Mouse (Mus musculus) liver, embryonic 11.5 days (tissue): ENCODE measurements around the gene Zmiz1. TPM values are rescaled to one million over a fixed set of nuclear protein-coding genes. Genes with fewer than 3 reads are reported as not detected.

Experiments
- ATAC-seq: fragments of 200-750 bp; cut with Nextera tagmentation; replicated peaks from 2 replicates; pipeline ENCODE4 v1.8.0; 2017; ENCODE audit warnings: moderate number of reproducible peaks, mild to moderate bottlenecking, moderate TSS enrichment, moderate library complexity; ENCODE audit not compliant: low FRiP score
- DNase-seq: peaks from one replicate; pipeline ENCODE4 v3.0.0-alpha.2; 2017; ENCODE audit warnings: low spot score
- H3K27ac ChIP-seq: fragments of 300-500 bp; sonication (generic); 2 replicates; pipeline ENCODE4 v1.5.1; 2014; ENCODE audit warnings: mild to moderate bottlenecking, low read depth, low read length, control low read depth
- H3K27me3 ChIP-seq: fragments of 300-500 bp; sonication (generic); replicated peaks from 2 replicates; pipeline ENCODE4 v1.6.1; 2014; ENCODE audit warnings: low read length, mixed read lengths; ENCODE audit not compliant: control insufficient read depth, insufficient read depth
- H3K36me3 ChIP-seq: fragments of 300-500 bp; sonication (generic); 2 replicates; pipeline ENCODE4 v1.6.1; 2014; ENCODE audit warnings: mild to moderate bottlenecking, low read length, moderate library complexity, mixed read lengths; ENCODE audit not compliant: control insufficient read depth, insufficient read depth
- H3K4me1 ChIP-seq: fragments of 300-500 bp; sonication (generic); replicated peaks from 2 replicates; pipeline ENCODE4 v1.6.1; 2014; ENCODE audit warnings: low read length, mixed read lengths; ENCODE audit not compliant: control insufficient read depth, insufficient read depth
- H3K4me2 ChIP-seq: fragments of 300-500 bp; sonication (generic); 2 replicates; pipeline ENCODE4 v1.6.1; 2014; ENCODE audit warnings: mild to moderate bottlenecking, control low read depth, moderate library complexity
- H3K4me3 ChIP-seq: fragments of 300-500 bp; sonication (generic); 2 replicates; pipeline ENCODE4 v1.5.1; 2014; ENCODE audit warnings: low read depth, low read length, control low read depth
- H3K9ac ChIP-seq: fragments of 300-500 bp; sonication (generic); 2 replicates; pipeline ENCODE4 v1.6.1; 2014; ENCODE audit warnings: low read depth, low read length, control low read depth
- H3K9me3 ChIP-seq: fragments of 300-500 bp; sonication (generic); 2 replicates; pipeline ENCODE4 v1.6.1; 2016; ENCODE audit warnings: low read length, inconsistent platforms, mixed read lengths; ENCODE audit not compliant: control insufficient read depth
- WGBS: fragments of 180-500 bp; shearing (Covaris S2); extraction: QIAGEN DNeasy Blood & Tissue Kit; methylation state at CpG from one replicate; pipeline ENCODE4 v1.1.7; 2014; 5-methylcytosine and 5-hydroxymethylcytosine counted together
- polyA plus RNA-seq: library from polyadenylated mRNA; unstranded; fragments of >200 nt; fragmentation: Nextera tagmentation; extraction: Ambion mirVana; gene quantifications from 2 replicates; pipeline ENCODE4 v1.2.1, GENCODE M21; 2014

The Zmiz1 gene
- polyA plus RNA-seq, 1 experiment from 2014 or later = 31.0 TPM

DNA sequence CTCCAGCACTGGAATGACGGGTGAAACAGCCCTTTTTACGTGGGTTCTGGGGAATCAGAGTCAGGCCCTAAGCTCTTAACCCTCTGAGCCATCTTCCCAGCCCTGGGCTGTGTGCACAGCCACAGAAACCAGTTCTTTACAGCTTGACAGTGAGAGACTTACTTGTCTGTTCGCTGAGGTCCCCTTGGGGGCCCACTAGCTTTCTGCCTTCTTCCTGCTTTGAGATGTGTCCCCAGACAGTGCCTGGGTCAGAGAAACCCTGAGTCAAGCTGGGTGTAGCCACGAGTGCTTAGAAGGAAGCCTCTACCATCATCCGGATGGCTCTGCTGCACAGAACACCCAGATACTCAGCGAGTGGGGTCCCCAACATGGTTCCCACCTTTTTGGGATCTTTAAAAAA lies 15.7 kb downstream of the Zmiz1 start:
- Histone ChIP-seq H3K4me3 (no peak overlapping the region), H3K27me3 (no peaks in the 10 kb centered on the region), H3K27ac (no peak overlapping the region), H3K4me1 (peaks cover 91% of the 10 kb centered on the region), H3K36me3 (no peaks in the 10 kb centered on the region; the same call in 1 of the 2 replicates), H3K9me3 (no peaks in the 10 kb centered on the region), H3K9ac (no peak overlapping the region), H3K4me2 (no peak overlapping the region)
- 49% methylated on average over 6 of the region's 6 CpGs for WGBS
- ATAC-seq (no peak), DNase-seq (no peak)

DNA sequence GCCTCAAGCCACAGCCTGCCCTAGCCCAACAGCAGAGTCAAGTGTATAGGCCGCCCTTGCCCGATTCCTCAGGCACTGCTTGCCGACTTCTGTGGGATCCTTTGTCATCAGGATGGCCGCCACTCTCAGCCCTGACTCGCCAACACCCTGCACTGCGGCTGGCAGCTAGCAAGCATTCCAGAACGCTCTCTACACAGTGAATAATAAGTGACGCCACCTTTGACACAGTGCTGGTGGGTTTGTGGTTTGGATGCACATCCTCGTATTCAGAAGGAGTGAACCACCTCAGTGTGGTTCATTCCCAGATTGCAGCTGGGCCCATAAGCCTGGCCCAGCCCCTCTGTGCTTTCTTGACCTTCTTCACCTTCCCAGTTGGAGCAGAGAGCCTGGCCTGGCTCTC lies 17.1 kb downstream of the Zmiz1 start:
- no peak overlapping the region for H3K4me3 ChIP-seq
- no peak overlapping the region for H3K27ac ChIP-seq
- no peaks in the 10 kb centered on the region; the same call in 1 of the 2 replicates for H3K36me3 ChIP-seq
- H3K9me3 ChIP-seq = no peaks in the 10 kb centered on the region
- 78% methylated on average over 9 of the region's 9 CpGs for WGBS
- no peak overlapping the region for H3K9ac ChIP-seq
- peaks cover 91% of the 10 kb centered on the region for H3K4me1 ChIP-seq
- ATAC-seq (no peak), DNase-seq (no peak)
- H3K27me3 ChIP-seq = no peaks in the 10 kb centered on the region
- H3K4me2 ChIP-seq = no peak overlapping the region

DNA sequence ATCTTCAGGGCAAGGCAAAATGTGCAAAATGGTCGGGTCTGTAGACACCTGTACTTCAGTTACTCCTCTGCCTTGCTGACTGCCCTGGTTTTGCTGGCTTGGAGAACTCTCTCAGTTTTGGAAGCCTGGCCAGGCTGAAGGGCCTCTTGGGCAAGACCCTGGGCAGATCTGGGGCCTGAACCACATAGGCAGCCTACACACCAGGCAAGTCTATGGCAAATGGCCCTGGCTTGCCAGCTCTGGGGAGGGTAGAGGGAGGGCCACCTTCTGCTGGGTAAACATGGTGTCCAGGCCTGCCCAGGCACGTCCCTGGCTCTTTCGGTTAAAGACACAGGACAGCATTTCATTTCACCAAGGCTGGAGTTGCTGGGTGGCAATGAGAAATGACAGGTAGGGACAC lies 17.5 kb downstream of the Zmiz1 start:
- Histone ChIP-seq H3K36me3 (no peaks in the 10 kb centered on the region; the same call in 1 of the 2 replicates), H3K4me1 (peaks cover 91% of the 10 kb centered on the region), H3K9me3 (no peaks in the 10 kb centered on the region), H3K4me2 (no peak overlapping the region), H3K4me3 (no peak overlapping the region), H3K27ac (no peak overlapping the region), H3K9ac (no peak overlapping the region), H3K27me3 (no peaks in the 10 kb centered on the region)
- ATAC-seq (no peak), DNase-seq (no peak)
- WGBS = 65% methylated on average over 3 of the region's 3 CpGs

DNA sequence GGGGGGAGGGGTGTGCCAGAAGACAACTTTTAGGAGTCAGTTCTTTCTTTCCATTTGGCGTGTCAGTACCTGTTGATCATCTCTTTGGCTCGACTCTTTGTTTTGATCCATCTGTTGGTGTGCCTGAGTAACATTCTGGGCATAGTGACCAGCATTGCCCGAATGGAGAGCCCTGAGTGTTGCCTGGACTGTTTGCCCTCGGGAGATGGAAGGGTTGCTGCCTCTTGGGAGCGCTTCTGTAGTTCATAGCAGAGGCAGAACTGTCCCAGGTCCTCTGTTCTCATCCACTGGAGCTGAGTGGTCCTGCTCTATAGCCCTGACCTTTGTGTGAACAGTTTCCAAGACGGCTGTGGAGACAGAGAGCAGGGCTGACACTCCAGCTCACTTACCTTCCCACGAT lies 18.3 kb downstream of the Zmiz1 start:
- no peak for DNase-seq
- Histone ChIP-seq H3K27me3 (no peaks in the 10 kb centered on the region), H3K4me1 (peaks cover 92% of the 10 kb centered on the region), H3K36me3 (no peaks in the 10 kb centered on the region; the same call in 1 of the 2 replicates), H3K4me2 (no peak overlapping the region), H3K9ac (no peak overlapping the region), H3K9me3 (no peaks in the 10 kb centered on the region), H3K4me3 (no peak overlapping the region), H3K27ac (no peak overlapping the region)
- ATAC-seq = no peak
- WGBS = 76% methylated on average over 7 of the region's 7 CpGs

DNA sequence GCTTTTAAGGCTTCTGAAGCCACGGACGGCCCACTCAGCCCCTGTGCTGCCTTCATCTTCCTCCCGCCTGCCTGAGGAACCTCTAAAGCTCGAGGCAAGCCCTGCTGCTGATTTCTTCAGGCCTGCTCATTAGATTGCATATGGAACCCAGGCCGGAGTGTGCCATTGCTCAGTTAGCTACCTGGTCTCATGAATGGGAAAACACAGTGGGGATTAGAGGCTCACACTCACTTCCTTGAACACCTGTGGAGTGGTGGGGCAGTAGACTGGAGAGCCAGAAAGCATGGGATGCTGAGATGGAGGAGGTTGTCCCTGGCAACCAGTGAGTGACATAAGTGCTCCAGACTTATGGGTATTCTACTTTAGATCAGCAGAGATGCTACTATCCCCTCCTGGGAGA lies 19.3 kb downstream of the Zmiz1 start:
- DNase-seq = no peak
- ATAC-seq = no peak
- Histone ChIP-seq H3K9me3 (no peaks in the 10 kb centered on the region), H3K27ac (no peak overlapping the region), H3K9ac (no peak overlapping the region), H3K4me2 (no peak overlapping the region), H3K36me3 (no peaks in the 10 kb centered on the region; the same call in 1 of the 2 replicates), H3K4me3 (no peak overlapping the region), H3K27me3 (no peaks in the 10 kb centered on the region), H3K4me1 (peaks cover 91% of the 10 kb centered on the region)
- WGBS = 79% methylated on average over 5 of the region's 5 CpGs

DNA sequence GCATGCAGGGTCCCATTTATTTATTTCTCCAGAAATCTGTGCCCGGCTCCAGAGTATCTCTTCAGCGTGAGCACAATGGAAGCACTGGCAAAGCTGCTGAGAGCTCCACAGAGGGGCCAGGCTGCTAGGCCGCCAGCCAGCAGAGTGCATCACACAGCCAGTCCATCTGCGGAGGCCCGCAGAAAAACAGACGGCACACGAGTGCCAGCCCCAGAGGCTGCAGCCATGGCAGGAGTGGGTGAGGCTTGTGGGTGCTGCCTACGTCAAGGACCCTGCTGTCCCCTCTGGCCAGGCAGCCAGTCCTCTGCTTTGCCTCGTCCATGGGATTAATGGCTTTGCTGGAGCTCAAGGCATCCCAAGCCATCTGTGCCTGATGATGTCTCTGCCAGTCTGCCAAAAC lies 19.8 kb downstream of the Zmiz1 start:
- peaks cover 91% of the 10 kb centered on the region for H3K4me1 ChIP-seq
- H3K27ac ChIP-seq = no peak overlapping the region; the same call in 1 of the 2 replicates
- H3K9me3 ChIP-seq = no peaks in the 10 kb centered on the region
- no peaks in the 10 kb centered on the region for H3K27me3 ChIP-seq
- H3K36me3 ChIP-seq = no peaks in the 10 kb centered on the region; the same call in 1 of the 2 replicates
- DNase-seq (no peak), ATAC-seq (no peak)
- H3K4me2 ChIP-seq = no peak overlapping the region
- 91% methylated on average over 9 of the region's 9 CpGs for WGBS
- H3K9ac ChIP-seq = no peak overlapping the region
- H3K4me3 ChIP-seq = no peak overlapping the region

DNA sequence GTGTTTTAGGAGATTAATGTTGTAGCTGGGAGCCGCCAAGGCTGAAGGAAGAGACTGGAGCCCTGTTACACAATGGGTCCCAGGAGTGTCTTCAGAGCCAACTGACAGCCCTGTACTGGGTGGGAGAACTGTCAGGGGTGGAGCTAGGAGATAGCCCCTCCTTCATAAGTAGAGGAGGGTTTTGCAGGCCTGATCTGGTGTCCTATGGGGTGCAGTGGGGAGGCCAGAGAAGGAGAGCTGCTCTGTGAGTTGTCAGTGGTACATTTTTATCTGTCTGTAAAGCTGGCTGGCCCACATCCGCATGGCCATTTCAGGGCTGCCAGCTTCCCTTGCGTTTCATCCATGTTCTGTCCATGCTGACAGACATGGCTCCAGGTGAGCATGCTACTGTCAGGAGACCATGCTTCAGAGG lies 20.9 kb downstream of the Zmiz1 start:
- Histone ChIP-seq H3K27me3 (no peaks in the 10 kb centered on the region), H3K4me1 (peaks cover 91% of the 10 kb centered on the region), H3K36me3 (no peaks in the 10 kb centered on the region; the same call in 1 of the 2 replicates), H3K4me3 (peak overlapping the region; percentile 48; the same call in 1 of the 2 replicates), H3K27ac (peak overlapping the region; percentile 98), H3K9me3 (no peaks in the 10 kb centered on the region), H3K4me2 (peak overlapping the region; percentile 76), H3K9ac (peak overlapping the region; percentile 73)
- WGBS = 40% methylated on average over 3 of the region's 3 CpGs
- peak; percentile 91 for ATAC-seq
- peak; percentile 55 for DNase-seq

DNA sequence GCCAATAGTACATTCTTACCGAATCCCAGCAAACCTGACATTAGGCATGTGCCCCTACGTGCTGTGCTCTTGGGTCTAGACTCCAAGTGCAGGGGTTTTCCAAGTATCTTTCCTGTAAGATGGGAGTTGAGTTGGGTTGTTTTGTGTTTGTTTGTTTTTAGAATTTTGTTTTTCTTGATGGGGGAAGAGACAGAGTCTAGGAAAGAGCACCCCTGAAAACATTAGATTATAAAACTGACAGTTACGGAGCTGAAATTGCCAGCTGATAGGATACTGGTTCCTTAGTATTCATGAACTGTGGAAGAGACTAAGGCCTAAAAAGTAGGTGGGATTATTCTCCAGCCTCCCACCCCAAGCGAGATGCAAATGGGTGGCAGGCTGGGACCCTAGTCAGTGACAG lies 21.5 kb downstream of the Zmiz1 start:
- peak overlapping the region; percentile 76 for H3K4me2 ChIP-seq
- no peaks in the 10 kb centered on the region for H3K27me3 ChIP-seq
- peaks cover 86% of the 10 kb centered on the region for H3K4me1 ChIP-seq
- no peaks in the 10 kb centered on the region for H3K9me3 ChIP-seq
- H3K9ac ChIP-seq = peak overlapping the region; percentile 73
- H3K36me3 ChIP-seq = no peaks in the 10 kb centered on the region; the same call in 1 of the 2 replicates
- peak overlapping the region; percentile 98 for H3K27ac ChIP-seq
- WGBS = 54% methylated on average over 4 of the region's 4 CpGs
- ATAC-seq (no peak), DNase-seq (no peak)
- peak overlapping the region; percentile 48 for H3K4me3 ChIP-seq

DNA sequence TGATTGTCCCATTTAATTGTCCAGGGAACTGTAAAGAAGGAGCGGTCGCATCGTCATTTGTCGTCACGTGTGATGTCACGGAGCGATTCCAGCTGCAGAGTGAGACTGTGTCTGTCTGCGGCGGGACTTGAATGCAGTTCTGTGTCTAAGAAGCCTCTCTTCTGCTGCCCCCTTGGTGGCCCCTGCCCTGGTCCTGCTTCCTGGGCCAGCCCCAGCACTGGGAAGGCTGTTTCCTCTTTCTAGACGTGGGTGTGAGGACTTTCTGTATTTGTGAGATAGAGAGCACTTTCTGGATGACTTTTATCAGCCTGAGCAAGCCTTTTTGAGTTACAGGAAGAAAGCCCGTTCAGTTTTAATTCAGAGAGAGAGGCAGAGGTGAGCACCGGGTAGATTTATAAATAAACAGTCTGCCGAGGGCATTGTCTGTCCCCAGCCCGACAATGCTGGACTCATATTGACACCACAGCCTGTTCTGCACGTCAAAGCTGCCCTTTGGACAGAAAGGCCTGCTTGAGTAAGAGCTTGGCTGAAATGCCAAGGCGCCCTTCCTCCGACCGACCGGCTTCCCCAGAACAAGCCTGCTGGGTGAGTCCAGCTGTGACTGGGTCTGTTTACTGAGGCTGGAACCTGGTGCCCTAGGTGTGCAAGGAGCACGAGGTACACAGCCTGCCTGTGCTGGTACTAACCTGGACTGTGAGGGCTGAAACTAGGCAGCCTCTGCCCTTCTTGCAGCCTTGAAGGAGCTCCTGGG lies 22.1 kb downstream of the Zmiz1 start:
- H3K27me3 ChIP-seq = no peaks in the 10 kb centered on the region
- H3K9me3 ChIP-seq = no peaks in the 10 kb centered on the region
- peak overlapping the region; percentile 98 for H3K27ac ChIP-seq
- peaks cover 83% of the 10 kb centered on the region for H3K4me1 ChIP-seq
- no peaks in the 10 kb centered on the region; the same call in 1 of the 2 replicates for H3K36me3 ChIP-seq
- WGBS = 21% methylated on average over 20 of the region's 20 CpGs
- peak overlapping the region; percentile 48 for H3K4me3 ChIP-seq
- DNase-seq = peak; percentile 68
- peak overlapping the region; percentile 76 for H3K4me2 ChIP-seq
- peak; percentile 82 for ATAC-seq
- H3K9ac ChIP-seq = peak overlapping the region; percentile 73
